Mouse (Mus musculus) midbrain, embryonic 11.5 days (tissue): ENCODE data around the gene Pnpla2. TPM values are rescaled to one million over a fixed set of nuclear protein-coding genes. Genes with fewer than 3 reads are reported as not detected.

Source experiments
- ATAC-seq: fragments of 200-750 bp; cut with Nextera tagmentation; 2 replicates; pipeline ENCODE4 v1.8.0; 2017; ENCODE audit warnings: moderate TSS enrichment, moderate library complexity; ENCODE audit not compliant: low FRiP score
- DNase-seq: peaks from one replicate; pipeline ENCODE4 v3.0.0; 2015; ENCODE audit warnings: low spot score; ENCODE audit errors: missing footprints
- H3K27ac ChIP-seq: fragments of 300-500 bp; sonication (generic); 2 replicates; pipeline ENCODE4 v1.5.1; 2014; ENCODE audit warnings: low read depth, low read length
- H3K27me3 ChIP-seq: fragments of 300-500 bp; sonication (generic); 2 replicates; pipeline ENCODE4 v1.6.1; 2014; ENCODE audit warnings: mild to moderate bottlenecking, low read length, moderate library complexity, mixed read lengths; ENCODE audit not compliant: control insufficient read depth, insufficient read depth
- H3K36me3 ChIP-seq: fragments of 300-500 bp; sonication (generic); 2 replicates; pipeline ENCODE4 v1.6.1; 2014; ENCODE audit warnings: mild to moderate bottlenecking, low read length, moderate library complexity, mixed read lengths; ENCODE audit not compliant: control insufficient read depth, insufficient read depth
- H3K4me1 ChIP-seq: fragments of 300-500 bp; sonication (generic); 2 replicates; pipeline ENCODE4 v1.6.1; 2014; ENCODE audit warnings: low read length; ENCODE audit not compliant: control insufficient read depth, insufficient read depth
- H3K4me2 ChIP-seq: fragments of 300-500 bp; sonication (generic); 2 replicates; pipeline ENCODE4 v1.6.1; 2014; ENCODE audit warnings: mild to moderate bottlenecking, moderate library complexity
- H3K4me3 ChIP-seq: fragments of 300-500 bp; sonication (generic); 2 replicates; pipeline ENCODE4 v1.5.1; 2014; ENCODE audit warnings: low read depth, low read length
- H3K9ac ChIP-seq: fragments of 300-500 bp; sonication (generic); 2 replicates; pipeline ENCODE4 v1.6.1; 2014; ENCODE audit warnings: low read length
- H3K9me3 ChIP-seq: fragments of 300-500 bp; sonication (generic); 2 replicates; pipeline ENCODE4 v1.6.1; 2016; ENCODE audit warnings: low read length; ENCODE audit not compliant: control insufficient read depth
- WGBS: fragments of 180-500 bp; shearing (Covaris S2); extraction: QIAGEN DNeasy Blood & Tissue Kit; methylation state at CpG from one replicate; pipeline ENCODE4 v1.1.7; 2014; 5-methylcytosine and 5-hydroxymethylcytosine counted together
- polyA plus RNA-seq: library from polyadenylated mRNA; unstranded; fragments of >200 nt; fragmentation: Nextera tagmentation; extraction: Ambion mirVana; gene quantifications from 2 replicates; pipeline ENCODE4 v1.2.1, GENCODE M21; 2014

The Pnpla2 gene
- polyA plus RNA-seq, 1 experiment from 2014 or later, result 12.7 TPM

- Histone ChIP-seq H3K36me3 (no peaks in the 10 kb centered on the region), H3K9me3 (no peaks in the 10 kb centered on the region), H3K4me2 (peak overlapping the region; percentile 43), H3K4me3 (peak overlapping the region; percentile 35), H3K27ac (no peak overlapping the region), H3K27me3 (peaks cover 67% of the 10 kb centered on the region), H3K4me1 (peaks cover 10% of the 10 kb centered on the region), H3K9ac (peak overlapping the region; percentile 34; the same call in 1 of the 2 replicates)
- ATAC-seq (no peak), DNase-seq (peak; percentile 86)
- WGBS, result 3% methylated on average over 52 of the region's 59 CpGs
Observed at GRCm38 (mm10) chr7:141461521-141462332, 6.7 kb downstream of the Pnpla2 start.

DNA sequence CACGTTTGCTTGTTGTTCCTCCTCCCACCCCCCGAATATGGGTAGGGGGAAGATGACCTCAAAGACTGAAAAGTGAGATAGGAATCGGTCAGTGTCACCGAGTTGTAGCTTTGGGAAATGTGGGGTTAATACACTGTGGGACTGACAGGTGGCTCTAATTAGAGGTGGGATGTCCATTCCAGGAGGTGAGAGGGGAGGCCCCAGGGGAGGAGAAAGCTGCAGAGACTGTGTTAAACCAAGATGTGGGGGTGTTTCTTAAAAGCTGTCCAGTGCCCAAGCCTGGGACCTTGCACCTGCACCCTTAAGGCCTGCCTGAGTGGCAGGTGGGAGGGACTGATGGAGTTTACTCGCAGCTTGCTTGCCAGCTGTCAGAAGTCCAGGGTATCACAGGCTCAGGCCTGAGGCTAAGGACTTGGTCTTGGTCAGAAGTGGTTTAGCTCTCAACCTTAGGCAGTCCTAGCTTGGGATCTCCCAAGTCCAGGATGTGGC, 7.4 kb downstream of the Pnpla2 start:
- Histone ChIP-seq H3K4me1 (peaks cover 13% of the 10 kb centered on the region), H3K4me3 (peak overlapping the region; percentile 35; the same call in 1 of the 2 replicates), H3K9ac (no peak overlapping the region), H3K9me3 (no peaks in the 10 kb centered on the region), H3K27ac (no peak overlapping the region), H3K4me2 (peak overlapping the region; percentile 43; the same call in 1 of the 2 replicates), H3K36me3 (no peaks in the 10 kb centered on the region), H3K27me3 (peaks cover 71% of the 10 kb centered on the region)
- 17% methylated on average over 5 of the region's 5 CpGs for WGBS
- ATAC-seq (no peak), DNase-seq (peak; percentile 84)

DNA sequence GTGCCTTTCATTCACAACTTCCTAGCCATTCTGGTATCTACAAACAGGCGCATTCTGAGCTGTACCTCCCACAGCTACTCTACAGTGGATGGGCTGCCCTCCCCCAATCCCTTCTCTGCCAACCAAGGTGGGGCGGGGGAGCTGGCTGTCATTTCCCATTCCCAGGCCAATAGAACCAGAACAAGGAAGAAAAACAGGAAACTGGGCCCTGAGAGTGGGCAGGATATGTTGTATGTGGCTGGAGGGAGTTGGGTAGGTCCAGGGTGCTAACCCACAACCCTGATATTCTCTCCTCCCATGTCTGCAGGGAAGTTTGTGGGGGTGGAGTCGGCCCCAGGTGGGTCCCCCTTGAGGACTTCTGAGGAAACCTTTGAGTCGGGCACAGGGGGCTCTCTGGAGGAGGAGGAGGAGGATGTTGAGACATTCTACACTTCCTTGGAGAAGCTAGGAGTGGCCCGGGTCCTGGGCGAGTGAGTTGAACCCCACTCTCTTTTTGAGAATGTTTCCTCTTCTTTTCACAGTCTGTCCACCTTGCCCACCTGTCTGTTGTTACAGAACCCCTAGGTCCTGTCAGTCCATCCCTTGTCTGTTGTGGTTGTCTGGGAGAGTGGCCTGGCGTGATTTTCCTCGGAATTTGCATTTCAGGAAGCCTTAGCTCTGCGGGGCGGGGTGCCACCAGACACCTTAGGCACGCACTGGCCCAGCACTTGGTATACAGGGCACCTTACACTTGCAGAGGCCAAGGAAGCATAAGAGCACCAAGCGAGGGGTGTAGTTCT, 9.0 kb downstream of the Pnpla2 start:
- Histone ChIP-seq H3K9ac (no peak overlapping the region), H3K4me1 (peaks cover 25% of the 10 kb centered on the region)
- ATAC-seq, result no peak

DNA sequence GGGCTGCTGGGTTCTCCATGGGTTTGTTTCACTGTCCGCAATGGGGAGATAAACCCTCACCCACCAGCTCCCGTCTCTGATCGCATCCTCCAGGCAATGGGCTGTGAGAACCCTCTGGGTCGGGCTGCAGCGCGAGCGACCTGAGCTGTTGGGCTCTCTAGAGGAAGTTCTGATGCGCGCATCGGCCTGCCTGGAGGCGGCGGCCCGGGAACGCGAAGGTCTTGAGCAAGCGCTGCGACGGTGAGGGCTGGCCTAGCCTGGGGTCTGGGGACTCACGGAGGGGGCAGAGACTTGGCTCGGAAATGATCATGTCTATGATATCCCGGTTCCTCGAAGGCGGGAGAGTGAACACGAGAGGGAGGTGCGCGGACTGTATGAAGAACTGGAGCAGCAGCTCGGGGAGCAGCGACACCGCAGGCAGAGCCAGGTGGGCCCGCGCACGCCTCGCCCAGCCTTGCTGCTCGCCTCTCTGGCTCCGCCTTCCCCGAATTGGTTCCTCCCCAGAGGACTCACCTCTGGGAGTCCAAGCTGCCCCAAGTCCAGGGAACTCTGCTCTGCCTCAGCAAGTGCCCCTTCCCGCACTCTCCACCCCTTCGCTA, 9.7 kb downstream of the Pnpla2 start:
- Histone ChIP-seq H3K27me3 (peaks cover 71% of the 10 kb centered on the region), H3K27ac (no peak overlapping the region), H3K36me3 (no peaks in the 10 kb centered on the region), H3K9ac (no peak overlapping the region), H3K4me3 (peak overlapping the region; percentile 14; the same call in 1 of the 2 replicates), H3K4me2 (peak overlapping the region; percentile 6; the same call in 1 of the 2 replicates), H3K4me1 (peaks cover 31% of the 10 kb centered on the region), H3K9me3 (no peaks in the 10 kb centered on the region)
- 3% methylated on average over 38 of the region's 38 CpGs for WGBS
- ATAC-seq (no peak), DNase-seq (peak; percentile 89)

More for the DNA sequence above, 9.0 kb downstream of the Pnpla2 start:
- Histone ChIP-seq H3K9me3 (no peaks in the 10 kb centered on the region), H3K27me3 (peaks cover 71% of the 10 kb centered on the region), H3K4me2 (no peak overlapping the region), H3K36me3 (no peaks in the 10 kb centered on the region), H3K27ac (no peak overlapping the region), H3K4me3 (no peak overlapping the region; the same call in 1 of the 2 replicates)
- peak; percentile 84 for DNase-seq
- WGBS, result 19% methylated on average over 12 of the region's 12 CpGs

DNA sequence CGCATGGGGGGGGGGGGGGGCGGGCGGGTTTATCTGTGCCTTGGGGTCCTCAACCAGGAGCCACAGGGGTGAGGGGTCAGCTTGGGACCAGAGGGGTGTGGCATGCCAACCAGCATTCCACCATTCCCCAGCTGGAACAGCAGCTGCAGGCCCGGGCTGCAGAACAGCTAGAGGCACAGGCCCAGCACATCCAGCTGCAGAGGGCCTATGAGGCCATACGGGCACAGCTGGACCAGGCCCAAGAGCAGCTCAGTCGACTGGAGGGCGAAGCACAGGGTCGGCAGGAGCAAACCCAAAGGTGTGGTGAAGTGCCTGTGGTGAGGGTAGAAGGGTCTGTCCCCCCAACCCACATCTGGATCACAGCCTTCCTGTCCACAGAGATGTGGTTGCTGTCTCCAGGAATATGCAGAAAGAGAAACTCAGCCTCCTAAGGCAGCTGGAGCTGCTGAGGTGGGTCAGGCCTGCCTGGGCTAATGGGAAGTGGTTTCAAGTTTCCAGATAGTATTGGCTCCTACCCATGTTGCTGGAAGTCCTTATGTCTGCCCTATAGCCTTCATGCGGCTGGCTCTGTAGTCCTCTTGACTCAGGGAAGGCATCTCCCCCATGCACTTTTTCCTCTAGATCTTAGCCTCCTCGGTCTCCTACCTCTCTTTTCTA, 10.5 kb downstream of the Pnpla2 start:
- 48% methylated on average over 8 of the region's 10 CpGs for WGBS
- no peaks in the 10 kb centered on the region for H3K9me3 ChIP-seq
- no peak overlapping the region for H3K27ac ChIP-seq
- no peak for ATAC-seq
- H3K4me2 ChIP-seq, result no peak overlapping the region
- DNase-seq, result no peak
- H3K4me3 ChIP-seq, result 0 out of 2 replicates have a peak overlapping the region, but pooled peaks have one; percentile 14
- peaks cover 65% of the 10 kb centered on the region for H3K27me3 ChIP-seq
- H3K36me3 ChIP-seq, result peaks cover 2% of the 10 kb centered on the region; the same call in 1 of the 2 replicates
- H3K4me1 ChIP-seq, result peaks cover 31% of the 10 kb centered on the region
- no peak overlapping the region for H3K9ac ChIP-seq

DNA sequence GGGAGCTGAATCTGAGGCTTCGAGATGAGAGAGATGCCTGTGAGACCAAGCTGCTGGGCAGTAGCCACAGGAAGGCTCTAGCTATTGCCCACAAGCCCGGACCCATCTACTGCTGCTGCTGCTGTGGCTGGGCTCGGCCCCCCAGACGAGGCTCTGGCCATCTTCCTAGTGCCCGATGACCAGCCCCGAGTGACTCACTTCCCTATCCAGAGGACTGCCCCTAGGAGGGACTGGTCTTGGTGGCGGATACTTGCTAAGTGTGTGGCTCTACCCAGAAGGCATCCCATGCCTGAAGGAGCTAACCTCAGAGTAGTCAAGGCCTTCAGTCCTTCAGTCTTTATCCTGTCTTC, 11.0 kb downstream of the Pnpla2 start:
- Histone ChIP-seq H3K27ac (no peak overlapping the region), H3K36me3 (peaks cover 2% of the 10 kb centered on the region; the same call in 1 of the 2 replicates), H3K9ac (no peak overlapping the region), H3K9me3 (no peaks in the 10 kb centered on the region), H3K4me2 (no peak overlapping the region), H3K4me3 (no peak overlapping the region), H3K27me3 (peaks cover 60% of the 10 kb centered on the region), H3K4me1 (peaks cover 31% of the 10 kb centered on the region)
- DNase-seq, result no peak
- no peak for ATAC-seq
- 79% methylated on average over 7 of the region's 7 CpGs for WGBS

- Histone ChIP-seq H3K4me2 (peak overlapping the region; percentile 72), H3K9me3 (no peaks in the 10 kb centered on the region), H3K27ac (no peak overlapping the region), H3K36me3 (peaks cover 2% of the 10 kb centered on the region; the same call in 1 of the 2 replicates), H3K9ac (peak overlapping the region; percentile 81; the same call in 1 of the 2 replicates), H3K4me1 (peaks cover 29% of the 10 kb centered on the region), H3K4me3 (peak overlapping the region; percentile 68), H3K27me3 (peaks cover 54% of the 10 kb centered on the region)
- WGBS, result 58% methylated on average over 10 of the region's 10 CpGs
- DNase-seq (peak; percentile 84), ATAC-seq (no peak)
Observed at GRCm38 (mm10) chr7:141466607-141467148, 11.7 kb downstream of the Pnpla2 start.
